Mouse (Mus musculus) E14TG2a.4 (cell line): ENCODE measurements around the gene Hspa12b.

Source experiments
- CTCF ChIP-seq: conservative IDR thresholded peaks from 2 replicates; pipeline ENCODE4 v1.5.1; 2014; ENCODE audit warnings: low read length
- NANOG ChIP-seq: IDR thresholded peaks from 2 replicates; pipeline ENCODE4 v1.6.1; 2014; ENCODE audit warnings: borderline replicate concordance, low read length, mixed read lengths
- POU5F1 ChIP-seq: IDR thresholded peaks from 2 replicates; pipeline ENCODE4 v1.6.1; 2014; ENCODE audit warnings: low read length, borderline replicate concordance

DNA sequence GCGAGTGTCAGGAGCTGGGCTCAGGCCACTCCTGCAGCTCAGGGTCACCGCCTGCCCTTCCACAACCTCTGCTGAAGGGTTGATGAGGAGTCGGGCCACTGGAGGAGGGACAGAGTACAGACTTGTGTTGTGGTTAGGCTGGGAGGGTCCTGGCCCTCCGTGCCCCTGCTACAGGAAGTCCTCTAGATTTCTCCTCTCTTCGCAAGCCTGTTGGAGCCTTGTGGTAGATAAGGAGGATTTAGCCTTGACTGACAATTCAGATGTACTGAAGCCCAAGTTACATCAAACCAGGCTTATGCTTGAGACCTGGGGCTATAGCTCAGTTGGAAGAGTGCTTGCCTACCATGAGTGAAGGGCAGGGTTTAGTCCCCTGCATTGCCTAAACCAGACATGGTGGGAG, 46.6 kb upstream of the Hspa12b start:
- TF ChIP-seq CTCF (no peak), POU5F1 (no peak), NANOG (no peak)
